Mouse (Mus musculus): ENCODE results near the gene Vrk3.
"Not testable (repeated sequence)": the region's sequence is repeated elsewhere in the genome, so short reads cannot be mapped to it uniquely, and the experiment has no call there.

Gene Vrk3

GRCm38 (mm10) chr7:44748101-44749044 lies at the start of gene Vrk3:
TSS of gene Vrk3 (plus strand) at chr7:44748413.
- peak; percentile 91 for DNase-seq

- DNase-seq: no peak
Observed at GRCm38 (mm10) chr7:44701921-44702320, 46.3 kb upstream of the Vrk3 start.

GRCm38 (mm10) chr7:44702985-44703384 lies 45.2 kb upstream of the Vrk3 start:
- no peak for DNase-seq

- no peak for DNase-seq
Observed at GRCm38 (mm10) chr7:44704363-44704762, 43.9 kb upstream of the Vrk3 start.

- DNase-seq: no peak
Observed at GRCm38 (mm10) chr7:44705086-44705485, 43.1 kb upstream of the Vrk3 start.

GRCm38 (mm10) chr7:44706322-44706721 lies 41.9 kb upstream of the Vrk3 start:
- DNase-seq: no peak

GRCm38 (mm10) chr7:44707169-44707675 lies 41.0 kb upstream of the Vrk3 start:
- DNase-seq: no peak

GRCm38 (mm10) chr7:44708093-44708492 lies 40.1 kb upstream of the Vrk3 start:
- not testable (repeated sequence) for DNase-seq

- no peak for DNase-seq
Observed at GRCm38 (mm10) chr7:44708574-44708973, 39.6 kb upstream of the Vrk3 start, which contains the start of gene Izumo2. TSS of gene Izumo2 (plus strand) at chr7:44708742.

- no peak for DNase-seq
Observed at GRCm38 (mm10) chr7:44709881-44710280, 38.3 kb upstream of the Vrk3 start.

GRCm38 (mm10) chr7:44722058-44722457 lies 26.2 kb upstream of the Vrk3 start:
- DNase-seq: no peak

GRCm38 (mm10) chr7:44724316-44724715 lies 23.9 kb upstream of the Vrk3 start:
- DNase-seq: no peak

- no peak for DNase-seq
Observed at GRCm38 (mm10) chr7:44726343-44726742, 21.9 kb upstream of the Vrk3 start.

GRCm38 (mm10) chr7:44727151-44727550 lies 21.1 kb upstream of the Vrk3 start:
- DNase-seq: no peak

GRCm38 (mm10) chr7:44728082-44728975 lies 19.9 kb upstream of the Vrk3 start:
- no peak for DNase-seq

GRCm38 (mm10) chr7:44733723-44734122 lies 14.5 kb upstream of the Vrk3 start:
- no peak for DNase-seq

- no peak for DNase-seq
Observed at GRCm38 (mm10) chr7:44741361-44741760, 6.9 kb upstream of the Vrk3 start.

- DNase-seq: no peak
Observed at GRCm38 (mm10) chr7:44744270-44744669, 3.9 kb upstream of the Vrk3 start.

- peak; percentile 79 for DNase-seq
Observed at GRCm38 (mm10) chr7:44745076-44745475, 3.1 kb upstream of the Vrk3 start.

- DNase-seq: no peak
Observed at GRCm38 (mm10) chr7:44747115-44747514, 1.1 kb upstream of the Vrk3 start.

- DNase-seq: not testable (repeated sequence)
Observed at GRCm38 (mm10) chr7:44750950-44751349, 2.7 kb downstream of the Vrk3 start, which contains the start of gene Zfp473. TSS of gene Zfp473 (minus strand) at chr7:44751050.

GRCm38 (mm10) chr7:44757164-44757563 lies 9.0 kb downstream of the Vrk3 start:
- no peak for DNase-seq

GRCm38 (mm10) chr7:44760366-44760765 lies 12.2 kb downstream of the Vrk3 start:
- DNase-seq: no peak

Measured in right cerebral cortex, postnatal 25 days (tissue).